In the genomic region with DNA sequence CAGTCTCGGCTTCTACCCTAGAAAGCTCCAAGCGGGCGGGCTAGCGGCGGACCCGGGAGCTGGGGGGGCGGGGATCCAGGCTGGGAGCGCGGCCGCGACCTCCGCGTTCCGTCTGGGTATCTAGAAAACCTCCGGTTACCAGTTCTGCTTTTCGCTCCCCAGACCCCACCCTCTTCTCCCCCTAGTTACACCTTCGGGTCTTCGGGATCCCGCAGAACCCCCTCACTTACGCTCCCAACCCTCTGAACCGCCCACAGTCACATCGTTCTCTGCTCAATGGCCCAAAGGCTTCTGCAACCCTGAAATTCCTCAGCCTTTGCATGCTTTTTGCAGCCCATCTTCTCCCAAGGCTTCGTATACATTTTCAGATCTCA, we compare ENCODE assay signal across 8 mouse cellular contexts. TPM values are rescaled to one million over a fixed set of nuclear protein-coding genes. Genes with fewer than 3 reads are reported as not detected.
DNase-seq lines count a peak whose midpoint lies in the region; ATAC-seq and TF ChIP-seq lines count a peak whose summit lies in the region.

No protein-coding gene starts in this region.

- no peaks in the 10 kb centered on the region for H3K9me3 ChIP-seq in heart, embryonic 16.5 days (replicated peaks; ENCODE audit: control insufficient read depth, low read length)
- no peaks in the 10 kb centered on the region for H3K9me3 ChIP-seq in G1E (replicated peaks)
- H3K9me3 ChIP-seq in forebrain, postnatal 0 days (ENCODE audit: low read length) = no peaks in the 10 kb centered on the region
- H3K9me3 ChIP-seq in midbrain, embryonic 11.5 days (ENCODE audit: control insufficient read depth, low read length) = no peaks in the 10 kb centered on the region

- H3K4me2 ChIP-seq in heart, embryonic 16.5 days (ENCODE audit: low read depth, low read length) = peak overlapping the region; percentile 95
- H3K4me2 ChIP-seq in forebrain, postnatal 0 days (ENCODE audit: low read depth) = peak overlapping the region; percentile 77
- H3K4me2 ChIP-seq in midbrain, embryonic 11.5 days = peak overlapping the region; percentile 56

- no peak for DNase-seq in heart, adult 9 months (ENCODE audit: low spot score in 2 of 2)
- DNase-seq in G1E (ENCODE audit: low spot score) (peak; percentile 36), MN1 (ENCODE audit: low spot score) (no peak)
- peak; percentile 59 for DNase-seq in forebrain, postnatal 0 days
- no peak for DNase-seq in midbrain, embryonic 11.5 days (ENCODE audit: low spot score, missing footprints)
- DNase-seq in thymus, postnatal 36 days = no peak
- no peak for DNase-seq in urinary bladder, postnatal 14 days (ENCODE audit: low spot score)

- TF ChIP-seq CTCF in G1E (IDR thresholded peaks at IDR 0.05; ENCODE audit: low read depth, low read length) = no peak
- TF ChIP-seq CTCF in forebrain, postnatal 0 days (IDR thresholded peaks at IDR 0.05; ENCODE audit: low read depth) = no peak

- peaks cover 3% of the 10 kb centered on the region; the same call in 1 of the 2 replicates for H3K4me1 ChIP-seq in heart, embryonic 16.5 days (ENCODE audit: control insufficient read depth, insufficient read depth, low read length)
- peaks cover 30% of the 10 kb centered on the region for H3K4me1 ChIP-seq in G1E (ENCODE audit: insufficient read depth, low read depth, low read length)
- H3K4me1 ChIP-seq in forebrain, postnatal 0 days (ENCODE audit: insufficient read depth) = no peaks in the 10 kb centered on the region
- peaks cover 11% of the 10 kb centered on the region for H3K4me1 ChIP-seq in midbrain, embryonic 11.5 days (ENCODE audit: control insufficient read depth, insufficient read depth, low read length)

- H3K36me3 ChIP-seq in heart, embryonic 16.5 days (ENCODE audit: control insufficient read depth, insufficient read depth) = no peaks in the 10 kb centered on the region
- H3K36me3 ChIP-seq in G1E (replicated peaks) = peaks cover 26% of the 10 kb centered on the region
- H3K36me3 ChIP-seq in forebrain, postnatal 0 days (ENCODE audit: insufficient read depth) = peaks cover 12% of the 10 kb centered on the region; the same call in 1 of the 2 replicates
- no peaks in the 10 kb centered on the region; the same call in 1 of the 2 replicates for H3K36me3 ChIP-seq in midbrain, embryonic 11.5 days (ENCODE audit: control insufficient read depth, insufficient read depth, low read length)

- H3K4me3 ChIP-seq in heart, embryonic 16.5 days (ENCODE audit: low read length) = peak overlapping the region; percentile 78
- H3K4me3 ChIP-seq in G1E (ENCODE audit: low read depth, low read length) = peak overlapping the region; percentile 75
- peak overlapping the region; percentile 66 for H3K4me3 ChIP-seq in forebrain, postnatal 0 days (ENCODE audit: low read depth, low read length)
- peak overlapping the region; percentile 80 for H3K4me3 ChIP-seq in midbrain, embryonic 11.5 days (ENCODE audit: low read depth, low read length)

- H3K9ac ChIP-seq in heart, embryonic 16.5 days (ENCODE audit: low read length) = peak overlapping the region; percentile 87
- H3K9ac ChIP-seq in forebrain, postnatal 0 days = peak overlapping the region; percentile 92
- H3K9ac ChIP-seq in midbrain, embryonic 11.5 days (ENCODE audit: low read length) = peak overlapping the region; percentile 92

- WGBS in heart, embryonic 16.5 days = 2% methylated on average over 9 of the region's 23 CpGs
- WGBS in forebrain, postnatal 0 days = under 1% methylated on average over 16 of the region's 23 CpGs
- WGBS in midbrain, embryonic 11.5 days = under 1% methylated on average over 23 of the region's 23 CpGs

- peaks cover 3% of the 10 kb centered on the region; the same call in 1 of the 2 replicates for H3K27me3 ChIP-seq in heart, embryonic 16.5 days (ENCODE audit: control insufficient read depth, insufficient read depth, low read length)
- H3K27me3 ChIP-seq in G1E (ENCODE audit: insufficient read depth, low read length) = peaks cover 38% of the 10 kb centered on the region
- no peaks in the 10 kb centered on the region for H3K27me3 ChIP-seq in forebrain, postnatal 0 days (ENCODE audit: insufficient read depth, low read length)
- no peaks in the 10 kb centered on the region for H3K27me3 ChIP-seq in midbrain, embryonic 11.5 days (ENCODE audit: control insufficient read depth, insufficient read depth, low read length)

- H3K27ac ChIP-seq in heart, embryonic 16.5 days (ENCODE audit: low read length) = peak overlapping the region; percentile 54; the same call in 1 of the 2 replicates
- peak overlapping the region; percentile 82 for H3K27ac ChIP-seq in forebrain, postnatal 0 days (ENCODE audit: low read depth, low read length)
- peak overlapping the region; percentile 68 for H3K27ac ChIP-seq in midbrain, embryonic 11.5 days (ENCODE audit: low read depth, low read length)

- no peak for ATAC-seq in heart, embryonic 16.5 days (replicated peaks; ENCODE audit: extremely low read depth, insufficient read depth, low FRiP score)
- no peak for ATAC-seq in G1E (ENCODE audit: extremely low read depth, insufficient number of reproducible peaks, low FRiP score, poor library complexity, severe bottlenecking)
- ATAC-seq in forebrain, postnatal 0 days = peak; percentile 32
- peak; percentile 17; the same call in 1 of the 2 replicates for ATAC-seq in midbrain, embryonic 11.5 days (ENCODE audit: low FRiP score)

RNA-seq across cellular contexts. Expression of a gene that starts 0.8 kb away (rescaled TPM):
- polyA plus RNA-seq in heart, embryonic 16.5 days (2015; fragmentation: Nextera tagmentation; extraction: Ambion mirVana) = 0.72 and 0.84 TPM in 2 replicates
- not detected in 2 replicates for total RNA-seq in G1E (2014; fragmentation: Nextera tagmentation)
- 1.2 TPM in 1 of 2 replicates, not detected in the other for total RNA-seq in G1E (2017)
- 3.4 and 3.5 TPM in 2 replicates for polyA plus RNA-seq in G1E (2012)
- total RNA-seq in forebrain, postnatal 0 days (2014; rRNA removed) = 1.8 TPM in 1 of 2 replicates, not detected in the other
- polyA plus RNA-seq in forebrain, postnatal 0 days (2015; fragmentation: Nextera tagmentation; extraction: Ambion mirVana) = 0.45 and 0.60 TPM in 2 replicates
- 0.72 and 2.1 TPM in 2 replicates for polyA plus RNA-seq in midbrain, embryonic 11.5 days (2014; fragmentation: Nextera tagmentation; extraction: Ambion mirVana)

RNA-seq across cellular contexts. Expression of a gene that starts 1.1 kb away (rescaled TPM):
- polyA plus RNA-seq in heart, embryonic 16.5 days (2015; fragmentation: Nextera tagmentation; extraction: Ambion mirVana) = 0.24 and 0.39 TPM in 2 replicates
- total RNA-seq in G1E (2014; fragmentation: Nextera tagmentation) (not detected in 2 replicates), G1E (2017) (0.12 and 0.71 TPM in 2 replicates)
- polyA plus RNA-seq in G1E (2012) = 0.21 and 0.44 TPM in 2 replicates
- total RNA-seq in forebrain, postnatal 0 days (2014; rRNA removed) = 4.9 and 5.2 TPM in 2 replicates
- 0.76 and 0.97 TPM in 2 replicates for polyA plus RNA-seq in forebrain, postnatal 0 days (2015; fragmentation: Nextera tagmentation; extraction: Ambion mirVana)
- 1.7 and 2.3 TPM in 2 replicates for polyA plus RNA-seq in midbrain, embryonic 11.5 days (2014; fragmentation: Nextera tagmentation; extraction: Ambion mirVana)

RNA-seq across cellular contexts. Expression of a gene that starts 6.5 kb away (rescaled TPM):
- 3.9 and 5.1 TPM in 2 replicates for polyA plus RNA-seq in heart, embryonic 16.5 days (2015; fragmentation: Nextera tagmentation; extraction: Ambion mirVana)
- total RNA-seq in G1E (2014; fragmentation: Nextera tagmentation) (1.5 and 2.1 TPM in 2 replicates), G1E (2017) (1.6 and 2.1 TPM in 2 replicates)
- 2.0 and 3.0 TPM in 2 replicates for polyA plus RNA-seq in G1E (2012)
- 68.0 and 79.6 TPM in 2 replicates for total RNA-seq in forebrain, postnatal 0 days (2014; rRNA removed)
- polyA plus RNA-seq in forebrain, postnatal 0 days (2015; fragmentation: Nextera tagmentation; extraction: Ambion mirVana) = 33.6 and 43.6 TPM in 2 replicates
- 7.0 and 9.3 TPM in 2 replicates for polyA plus RNA-seq in midbrain, embryonic 11.5 days (2014; fragmentation: Nextera tagmentation; extraction: Ambion mirVana)

RNA-seq across cellular contexts. Expression of a gene that starts 7.1 kb away (rescaled TPM):
- polyA plus RNA-seq in heart, embryonic 16.5 days (2015; fragmentation: Nextera tagmentation; extraction: Ambion mirVana) = 274 and 295 TPM in 2 replicates
- 343 and 409 TPM in 2 replicates for total RNA-seq in G1E (2014; fragmentation: Nextera tagmentation)
- 55.4 and 69.9 TPM in 2 replicates for total RNA-seq in G1E (2017)
- 258 and 272 TPM in 2 replicates for polyA plus RNA-seq in G1E (2012)
- total RNA-seq in forebrain, postnatal 0 days (2014; rRNA removed) = 67.0 and 73.9 TPM in 2 replicates
- polyA plus RNA-seq in forebrain, postnatal 0 days (2015; fragmentation: Nextera tagmentation; extraction: Ambion mirVana) = 329 and 353 TPM in 2 replicates
- 359 and 375 TPM in 2 replicates for polyA plus RNA-seq in midbrain, embryonic 11.5 days (2014; fragmentation: Nextera tagmentation; extraction: Ambion mirVana)

RNA-seq across cellular contexts. Expression of a gene that starts 31.3 kb away (rescaled TPM):
- 0.56 and 1.7 TPM in 2 replicates for polyA plus RNA-seq in heart, embryonic 16.5 days (2015; fragmentation: Nextera tagmentation; extraction: Ambion mirVana)
- total RNA-seq in G1E (2014; fragmentation: Nextera tagmentation) (not detected in 2 replicates), G1E (2017) (not detected in 2 replicates)
- not detected in 2 replicates for polyA plus RNA-seq in G1E (2012)
- total RNA-seq in forebrain, postnatal 0 days (2014; rRNA removed) = not detected in 2 replicates
- polyA plus RNA-seq in forebrain, postnatal 0 days (2015; fragmentation: Nextera tagmentation; extraction: Ambion mirVana) = not detected in 2 replicates
- polyA plus RNA-seq in midbrain, embryonic 11.5 days (2014; fragmentation: Nextera tagmentation; extraction: Ambion mirVana) = not detected in 2 replicates

Comparison
In these comparisons a context has a peak if more than half of its experiments do, and no peak if none do; other contexts are left out.
1. ATAC-seq: peak in forebrain, postnatal 0 days (single experiment) and midbrain, embryonic 11.5 days (single experiment); none in heart, embryonic 16.5 days (single experiment) and G1E (single experiment).
2. DNase-seq: peak in G1E (single experiment) and forebrain, postnatal 0 days (single experiment); none in heart, adult 9 months (0 of 2), midbrain, embryonic 11.5 days (single experiment), thymus, postnatal 36 days (0 of 2), MN1 (single experiment) and urinary bladder, postnatal 14 days (single experiment).
3. Peak in every context shown above with its lines, with median percentiles within 50 percentile points of each other: H3K27ac ChIP-seq, H3K4me2 ChIP-seq, H3K4me3 ChIP-seq and H3K9ac ChIP-seq.